Mouse (Mus musculus) 416B (cell line): ENCODE data around the gene C2cd3.

Source experiments
- DNase-seq: peaks from one replicate; pipeline ENCODE4 v3.0.0; 2011; ENCODE audit warnings: low read depth

Gene C2cd3

DNA sequence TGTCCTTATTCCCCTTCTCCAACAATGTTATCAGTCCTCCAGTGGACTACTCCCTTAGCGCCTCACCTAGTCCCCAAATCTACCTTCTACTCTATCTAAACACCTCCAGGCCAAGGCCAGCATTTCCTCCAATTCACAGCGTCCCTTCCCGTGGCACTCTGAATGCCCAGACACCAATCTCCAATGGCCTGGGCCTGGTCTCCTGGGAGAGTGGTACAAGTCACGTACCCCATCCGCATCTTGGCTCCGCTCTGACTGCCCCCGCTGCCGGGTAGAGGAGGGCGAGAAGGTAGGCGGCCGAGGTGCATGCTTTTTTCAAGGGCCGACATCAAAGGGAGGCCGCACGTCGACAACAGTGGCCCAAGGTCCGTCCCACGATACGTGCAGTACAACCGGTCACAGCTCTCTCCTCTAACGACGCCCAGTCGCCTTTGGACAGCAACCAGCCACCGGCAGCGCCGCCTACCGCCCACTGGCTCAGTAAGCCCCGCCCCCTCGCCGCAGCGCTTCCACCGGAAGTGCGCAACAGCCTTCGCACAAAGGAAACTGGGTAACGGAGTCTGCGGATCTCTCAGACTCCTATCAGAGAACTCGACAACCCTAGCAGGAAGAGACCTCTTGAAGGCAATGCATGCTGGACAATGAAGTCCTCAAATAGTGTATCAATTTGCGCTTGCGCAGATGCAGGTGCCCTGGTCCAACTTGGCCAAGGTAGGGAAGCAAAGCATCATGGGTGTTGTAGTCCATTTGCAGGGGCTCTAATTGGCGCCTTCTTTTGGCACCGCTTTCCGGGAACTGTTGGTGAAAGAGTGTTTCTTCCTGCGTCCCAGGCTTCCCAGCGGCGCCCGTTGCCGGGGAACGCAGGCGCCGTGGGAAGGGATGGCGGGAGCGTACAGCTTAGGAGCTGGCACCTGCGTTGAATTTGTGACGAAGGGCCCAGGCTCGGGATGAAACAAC lies at the start of gene C2cd3, which contains the start of gene Ppme1:
C2cd3 (plus strand) TSS at position 739 of the 957 bp plus-strand sequence.
Ppme1 (minus strand) TSS at position 813 of the 957 bp plus-strand sequence.
- DNase-seq: peak; percentile 100

DNA sequence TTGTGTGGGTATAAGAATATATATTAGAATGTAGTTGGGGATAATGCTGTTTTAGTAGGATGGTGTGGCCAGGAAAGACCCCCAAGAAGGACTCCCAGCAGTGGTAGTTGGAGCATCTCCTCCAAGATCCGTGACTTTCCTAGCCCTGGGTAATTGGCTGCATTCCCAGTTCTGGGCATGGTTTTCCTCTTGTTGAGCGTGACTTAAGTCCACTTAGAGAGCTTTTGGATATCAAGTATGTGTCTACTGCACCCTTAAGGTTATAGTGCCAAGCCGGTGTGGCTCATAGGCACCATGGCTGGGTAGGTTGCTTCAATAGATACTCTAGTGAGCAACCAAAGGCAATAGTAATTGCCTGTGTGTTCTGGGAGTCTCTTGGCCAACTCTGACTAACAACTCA lies 48.3 kb upstream of the C2cd3 start:
- no peak for DNase-seq

DNA sequence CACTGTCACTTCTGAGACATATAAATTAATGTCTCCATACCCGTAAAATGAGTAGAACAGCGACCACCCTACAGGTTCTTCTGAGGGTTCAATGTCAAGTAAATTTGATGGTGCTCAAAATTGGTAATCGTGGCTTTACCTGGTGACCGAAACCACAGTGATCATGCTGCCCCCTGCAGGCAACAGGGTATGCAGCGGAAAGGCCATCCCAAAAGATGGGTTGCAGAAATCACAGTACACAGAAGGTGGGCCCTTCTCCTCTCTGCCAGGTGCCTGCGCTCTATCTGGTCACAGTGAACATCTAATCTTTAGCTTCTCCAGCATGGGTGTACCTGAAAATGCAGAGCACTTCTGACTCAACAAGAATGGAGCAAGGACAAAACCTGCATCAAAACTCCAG lies 46.6 kb upstream of the C2cd3 start:
- peak; percentile 13 for DNase-seq

DNA sequence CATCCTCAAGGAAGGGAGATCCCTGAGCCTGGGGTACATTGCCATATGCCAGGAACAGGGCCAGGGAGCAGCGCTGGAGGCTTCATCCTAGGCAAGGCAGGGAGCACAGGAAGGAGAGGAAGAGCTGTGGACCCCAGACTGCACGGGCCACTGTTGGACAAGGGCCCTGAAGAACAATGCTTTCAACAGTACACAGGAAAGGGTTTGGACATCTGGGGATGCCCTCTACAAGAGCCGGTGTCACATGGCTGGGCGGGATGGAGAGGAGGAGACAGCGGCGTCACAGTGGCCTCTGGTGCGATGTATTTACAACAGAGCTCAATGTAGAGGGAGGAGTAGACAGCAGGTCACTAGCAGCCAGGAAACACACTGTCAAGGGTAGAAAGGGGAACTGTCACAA lies 44.5 kb upstream of the C2cd3 start:
- DNase-seq: no peak

DNA sequence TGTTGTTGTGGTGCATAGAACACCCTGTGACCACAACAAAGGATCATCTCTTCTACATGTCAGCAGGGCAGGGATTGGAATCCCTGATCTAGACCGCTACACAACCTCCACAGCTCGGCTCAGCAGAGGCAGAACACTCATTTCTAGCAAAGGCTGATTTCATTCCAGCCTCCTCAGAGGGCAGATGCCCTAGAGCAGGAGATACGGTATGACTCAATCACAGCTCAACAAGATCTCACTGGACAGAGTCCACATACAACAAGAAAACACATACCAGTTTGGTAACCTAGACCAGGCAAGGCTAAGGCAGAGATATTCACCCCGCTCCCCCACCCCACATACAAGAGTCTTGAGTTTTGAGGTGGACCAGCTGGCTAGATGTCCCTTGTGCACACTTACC lies 43.4 kb upstream of the C2cd3 start:
- DNase-seq: no peak

DNA sequence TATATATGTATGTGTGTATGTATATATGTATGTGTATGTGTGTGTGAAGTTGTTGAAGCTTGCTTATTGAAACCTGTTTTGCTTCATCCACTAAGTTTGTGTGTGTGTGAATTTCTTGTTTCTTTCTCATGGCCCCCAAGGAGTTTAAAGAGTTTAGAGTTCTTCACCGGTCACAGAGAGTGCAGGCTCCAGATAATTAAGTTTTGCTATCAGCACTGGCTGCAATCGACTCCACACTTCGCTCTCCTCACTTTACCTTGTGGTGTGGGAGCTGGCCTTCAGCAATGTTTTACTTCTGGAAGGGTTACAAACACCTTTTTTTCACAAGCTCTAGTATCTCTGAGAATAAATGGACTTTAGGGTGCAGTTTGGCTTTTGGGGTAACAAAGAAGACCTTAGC lies 40.8 kb upstream of the C2cd3 start:
- no peak for DNase-seq

DNA sequence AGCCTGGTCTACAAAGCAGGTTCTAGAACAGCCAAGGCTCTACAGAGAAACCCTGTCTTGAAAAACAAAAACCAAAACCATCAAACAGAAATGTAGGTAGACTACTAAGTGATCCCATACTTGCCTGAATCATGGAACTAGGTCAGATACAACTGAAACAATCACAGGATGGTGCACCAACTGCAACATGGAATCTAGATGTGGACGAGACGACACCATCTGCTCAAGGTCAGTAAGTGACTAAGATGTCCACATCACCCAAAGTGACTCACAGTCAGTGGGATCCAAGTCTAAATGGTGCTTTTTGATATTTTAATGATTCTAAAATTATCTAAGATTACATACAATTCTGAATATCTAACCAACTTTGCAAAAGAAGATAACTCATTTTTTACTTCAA lies 36.1 kb upstream of the C2cd3 start:
- DNase-seq: peak; percentile 31

DNA sequence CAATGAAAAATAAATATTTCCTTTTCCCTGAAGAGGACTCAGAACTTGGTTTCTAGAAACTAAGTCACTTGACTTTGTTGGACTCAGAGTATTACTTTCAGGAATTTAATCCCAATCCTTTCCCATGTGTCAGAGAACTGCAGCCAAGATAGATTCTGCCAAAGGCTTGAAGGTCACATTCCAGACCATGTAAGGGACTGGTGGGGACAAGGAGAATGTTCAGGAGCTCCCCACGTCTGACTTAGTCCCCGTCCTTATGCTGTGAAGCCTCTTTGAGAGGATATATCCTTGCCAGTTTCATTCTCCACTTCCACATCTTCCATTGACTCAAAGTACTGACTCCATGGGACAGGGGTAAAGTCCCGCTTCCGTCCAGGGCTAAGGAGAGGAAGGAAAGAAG lies 17.0 kb upstream of the C2cd3 start:
- no peak for DNase-seq

DNA sequence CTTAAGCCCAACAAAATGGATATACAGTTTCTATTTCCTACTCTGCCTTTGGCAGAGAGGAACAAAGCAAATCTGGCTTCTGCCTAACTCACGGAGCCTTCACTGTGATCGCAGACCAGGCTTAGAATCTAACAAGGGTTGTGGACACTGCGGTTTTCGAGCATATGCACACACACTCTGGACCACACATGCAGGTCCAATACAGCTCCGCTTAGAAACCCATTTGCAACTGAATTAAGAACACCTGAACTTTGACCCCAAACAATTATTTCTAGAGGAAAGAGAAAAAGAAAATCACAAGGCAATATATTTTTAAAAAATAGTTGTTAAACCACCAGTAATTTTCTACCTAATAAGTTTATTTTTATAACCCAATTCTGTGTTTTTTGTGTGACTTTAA lies 15.7 kb upstream of the C2cd3 start:
- DNase-seq: no peak

DNA sequence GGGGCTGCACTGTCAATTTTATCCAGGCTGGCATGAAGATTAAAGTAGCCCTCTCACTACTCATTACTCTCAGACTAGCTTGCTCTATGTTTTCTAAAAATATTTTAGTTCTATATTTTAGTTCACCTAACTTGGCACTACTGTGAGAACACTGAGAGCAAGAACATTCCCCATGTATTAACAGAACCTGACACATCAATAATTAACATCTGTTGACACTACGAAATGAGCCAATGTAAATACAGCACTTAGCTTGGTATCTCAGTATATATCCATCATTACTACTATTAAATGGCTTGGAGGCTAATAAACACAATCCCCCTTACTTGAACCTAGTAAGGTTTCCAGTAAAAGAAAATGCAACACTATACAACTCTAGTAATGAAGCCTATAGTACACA lies 15.3 kb upstream of the C2cd3 start:
- no peak for DNase-seq

DNA sequence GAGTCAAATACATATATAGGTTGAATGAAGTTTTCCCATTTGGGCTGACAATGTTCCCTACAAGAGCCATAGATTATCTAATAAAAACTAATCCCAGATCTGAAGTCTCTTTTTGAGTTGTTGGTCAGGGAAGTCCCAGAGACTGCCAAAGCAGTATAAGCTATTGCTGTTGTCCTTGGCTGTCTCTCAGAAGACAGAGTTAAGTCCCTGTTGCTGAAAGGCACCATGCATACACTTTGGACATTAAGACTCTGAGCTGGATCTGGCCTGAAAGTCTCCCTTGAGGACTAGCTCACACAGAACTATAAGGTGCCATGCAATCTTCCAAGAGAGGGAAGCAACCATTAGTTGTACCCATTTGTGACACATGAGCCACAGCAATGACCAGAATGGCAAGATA lies 14.2 kb upstream of the C2cd3 start:
- no peak for DNase-seq

DNA sequence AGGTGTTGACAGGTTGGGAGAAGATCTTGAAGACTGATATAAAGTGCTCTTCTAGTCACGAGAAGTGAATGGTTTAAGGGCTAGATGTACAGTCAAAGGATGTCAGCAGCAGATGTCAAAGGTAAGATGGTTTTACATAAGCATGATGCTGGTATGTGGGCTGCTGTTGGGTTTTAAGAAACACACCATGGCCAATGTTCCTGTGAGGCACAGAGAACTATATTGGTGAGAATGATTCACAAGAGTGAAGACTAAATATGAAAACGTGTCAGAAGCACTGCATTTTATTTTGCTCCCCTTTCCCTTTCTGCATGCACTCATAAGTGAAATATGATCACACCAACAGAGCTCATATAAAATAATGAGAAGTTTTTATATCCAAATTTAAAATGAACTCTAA lies 8.9 kb upstream of the C2cd3 start:
- DNase-seq: no peak

DNA sequence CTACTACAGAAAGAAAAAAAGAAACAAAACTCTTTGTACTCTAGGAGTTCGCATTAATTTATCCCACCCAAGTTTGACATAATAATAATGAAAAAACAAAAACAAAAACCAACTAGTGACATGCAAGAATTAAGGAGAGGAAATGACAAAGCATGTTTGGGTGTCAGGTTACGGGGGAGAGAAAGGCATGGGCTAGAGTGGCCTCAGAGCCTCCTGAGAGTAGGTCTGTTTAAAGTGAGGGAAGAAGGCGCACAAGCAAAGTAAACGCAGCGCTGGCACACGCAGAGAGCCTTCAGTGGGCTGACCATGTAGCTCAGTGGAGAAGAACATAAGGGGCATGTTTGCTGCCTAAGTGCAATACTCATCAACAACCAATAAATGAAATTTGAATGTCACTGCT lies 7.1 kb upstream of the C2cd3 start:
- DNase-seq: peak; percentile 81

DNA sequence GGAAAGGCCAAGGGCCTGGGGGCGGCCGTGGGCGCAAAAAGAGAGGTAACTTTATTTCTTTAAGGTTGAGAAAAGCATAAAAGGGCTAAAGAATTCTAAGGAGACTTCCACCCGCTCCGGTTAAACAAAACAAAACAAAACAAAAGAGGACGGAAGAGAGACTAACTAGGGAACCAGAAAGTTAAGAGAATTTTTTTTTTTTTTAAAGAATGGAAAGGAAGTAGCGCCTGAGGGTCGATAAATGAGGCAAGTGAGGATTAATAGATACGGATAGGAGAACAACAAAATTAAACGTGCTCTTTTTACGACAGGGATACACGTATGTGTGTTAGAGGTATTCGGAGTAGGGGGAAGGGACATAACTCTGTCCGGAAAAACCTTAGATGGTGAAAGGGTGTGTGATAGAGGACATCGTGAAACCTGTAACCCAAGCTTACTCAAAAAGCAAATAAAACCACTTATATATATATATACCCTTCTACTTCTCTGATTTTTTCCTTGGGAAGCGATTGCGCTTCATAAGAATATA lies 483 bp downstream of the C2cd3 start:
- DNase-seq: peak; percentile 65

DNA sequence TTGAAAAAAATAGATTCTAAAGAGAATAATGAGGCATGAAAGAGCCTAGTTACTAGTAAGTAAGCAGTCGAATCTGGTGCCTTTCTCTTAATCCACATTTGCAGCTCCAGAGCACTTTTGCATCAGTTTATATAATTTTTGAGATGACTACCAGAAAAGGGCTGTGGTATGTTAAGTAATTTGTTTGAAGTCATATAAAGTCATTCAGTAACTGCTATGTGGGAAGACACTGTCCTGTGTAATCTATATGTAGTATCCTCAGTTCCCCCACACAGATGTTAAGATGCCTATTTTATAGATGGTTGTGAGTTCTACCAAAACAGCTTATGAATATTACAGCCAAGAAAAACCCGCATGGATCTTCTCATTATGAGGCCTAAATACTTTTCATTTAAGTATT lies 6.2 kb downstream of the C2cd3 start:
- no peak for DNase-seq

DNA sequence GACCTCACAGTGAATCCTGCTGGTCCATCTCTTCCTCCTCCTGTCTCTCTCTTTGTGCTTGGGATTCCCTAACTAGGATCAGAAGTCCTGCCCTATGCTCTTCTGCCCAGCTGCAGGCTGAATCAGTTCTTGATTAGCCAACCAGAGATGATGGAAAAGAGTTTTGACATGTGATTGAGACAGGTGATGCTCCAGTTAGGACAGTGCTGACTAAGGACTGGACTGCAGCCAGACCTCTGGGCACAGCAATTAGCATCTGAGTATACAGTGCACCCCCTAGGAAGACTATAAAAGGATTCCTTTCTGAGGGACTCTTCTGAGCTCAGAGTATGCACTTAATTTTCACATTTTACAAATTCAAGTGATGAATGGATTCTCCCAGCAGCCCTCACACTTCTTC lies 9.1 kb downstream of the C2cd3 start:
- DNase-seq: no peak

DNA sequence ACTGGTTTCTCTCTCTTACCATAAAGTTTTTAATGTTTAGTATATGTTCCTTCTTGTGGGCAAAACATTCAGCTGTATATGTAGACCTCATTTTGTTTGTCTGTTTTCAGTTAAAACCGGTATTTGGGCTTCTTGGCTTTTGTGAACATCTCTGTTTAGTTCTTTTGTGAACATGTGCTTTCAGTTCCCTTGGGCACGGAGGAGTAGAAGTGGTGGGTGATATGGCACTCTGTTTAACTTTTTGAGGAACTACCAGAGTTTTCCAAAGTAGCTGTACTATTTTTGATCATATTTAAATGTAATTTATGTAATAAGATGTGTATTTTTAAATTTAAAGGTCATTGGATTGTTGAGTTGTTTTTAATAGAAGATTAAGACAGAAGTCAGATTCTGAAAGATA lies 11.2 kb downstream of the C2cd3 start:
- DNase-seq: no peak

DNA sequence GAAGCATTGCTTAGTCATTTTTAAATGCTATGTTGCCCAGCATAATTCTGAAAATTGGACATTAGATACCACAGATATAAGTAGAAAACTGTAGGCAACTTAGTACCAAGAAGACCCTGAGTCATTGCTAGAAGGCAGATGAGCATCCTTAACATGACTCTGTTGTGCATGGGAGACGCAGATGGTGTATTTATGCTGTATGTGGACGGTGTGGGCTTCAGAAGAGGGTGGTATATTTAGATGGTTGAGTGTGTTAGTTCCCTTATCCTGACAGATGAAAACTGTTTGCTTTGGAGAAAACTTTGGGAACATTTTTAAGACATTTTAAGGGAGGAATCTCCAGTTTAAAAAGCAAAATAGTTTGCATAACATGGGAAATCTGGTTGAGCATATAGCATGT lies 16.1 kb downstream of the C2cd3 start:
- DNase-seq: no peak

DNA sequence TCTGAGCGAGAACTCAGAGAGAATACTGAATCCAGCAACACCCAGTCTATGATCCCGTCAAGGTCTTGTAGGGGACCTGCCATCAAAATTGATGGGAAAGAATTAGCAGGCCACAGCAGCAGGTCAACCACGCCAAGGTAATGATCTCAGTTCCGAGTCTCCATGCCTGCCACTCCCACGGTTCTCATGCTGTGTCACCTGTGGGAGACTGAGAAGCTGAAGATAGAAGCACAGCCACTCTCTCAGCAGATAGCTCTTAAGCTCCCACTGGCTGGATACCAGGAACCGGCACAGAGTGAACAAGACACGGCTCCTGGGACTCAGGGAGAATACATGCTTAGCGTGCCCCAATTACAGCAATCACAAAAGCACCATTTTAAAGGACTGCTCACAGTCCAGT lies 18.1 kb downstream of the C2cd3 start:
- no peak for DNase-seq

DNA sequence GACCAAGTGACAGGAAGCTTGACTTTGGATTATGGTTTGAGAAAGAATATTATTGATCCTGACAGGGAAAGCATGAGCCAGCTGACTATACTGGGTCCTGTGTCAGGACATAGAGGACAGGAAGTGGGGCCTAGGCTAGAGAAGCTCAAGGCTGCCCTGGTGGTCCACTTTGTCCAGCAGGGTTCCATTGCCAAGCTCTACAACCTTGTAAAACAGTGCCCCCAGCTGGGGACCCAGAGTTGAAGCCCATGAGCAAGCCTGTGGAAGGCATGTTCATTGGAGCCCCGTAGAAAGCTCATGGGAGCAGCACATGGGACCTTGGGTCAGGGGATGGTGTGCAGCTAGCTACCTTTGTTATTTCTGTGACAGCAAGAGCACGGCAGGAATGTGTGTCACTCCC lies 20.2 kb downstream of the C2cd3 start:
- DNase-seq: peak; percentile 30

DNA sequence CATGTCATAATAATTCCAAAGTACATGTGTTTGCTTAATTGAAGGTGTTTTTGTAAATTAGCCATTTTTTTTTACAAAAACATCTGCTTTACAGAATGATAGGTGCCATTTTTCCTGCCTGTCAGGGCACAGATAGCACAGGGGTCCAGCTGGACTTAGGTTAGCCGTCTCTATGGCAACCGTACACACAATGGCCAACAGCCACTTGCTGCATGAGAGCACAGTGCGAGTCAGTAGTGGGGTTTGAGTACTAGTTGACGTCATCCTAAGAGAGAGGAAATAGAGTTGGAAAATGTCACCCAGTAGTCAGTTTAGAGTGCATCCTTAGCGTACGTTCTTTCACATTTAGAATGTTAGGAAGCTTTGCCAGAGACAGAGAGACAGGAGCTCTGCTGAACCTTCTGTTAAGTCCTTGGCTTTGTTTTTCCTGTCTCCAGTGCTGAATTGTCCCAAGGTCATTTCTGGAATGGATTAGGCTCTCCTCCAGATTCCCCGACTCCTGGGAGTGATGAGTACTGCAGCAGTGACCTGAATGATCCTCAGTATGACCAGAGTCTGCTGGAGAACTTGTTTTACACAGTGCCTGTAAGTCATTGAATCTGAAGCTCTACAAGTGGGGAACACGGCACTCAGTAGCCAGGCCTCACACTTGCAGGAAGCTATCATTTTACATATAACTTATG lies 27.3 kb downstream of the C2cd3 start:
- peak; percentile 8 for DNase-seq

DNA sequence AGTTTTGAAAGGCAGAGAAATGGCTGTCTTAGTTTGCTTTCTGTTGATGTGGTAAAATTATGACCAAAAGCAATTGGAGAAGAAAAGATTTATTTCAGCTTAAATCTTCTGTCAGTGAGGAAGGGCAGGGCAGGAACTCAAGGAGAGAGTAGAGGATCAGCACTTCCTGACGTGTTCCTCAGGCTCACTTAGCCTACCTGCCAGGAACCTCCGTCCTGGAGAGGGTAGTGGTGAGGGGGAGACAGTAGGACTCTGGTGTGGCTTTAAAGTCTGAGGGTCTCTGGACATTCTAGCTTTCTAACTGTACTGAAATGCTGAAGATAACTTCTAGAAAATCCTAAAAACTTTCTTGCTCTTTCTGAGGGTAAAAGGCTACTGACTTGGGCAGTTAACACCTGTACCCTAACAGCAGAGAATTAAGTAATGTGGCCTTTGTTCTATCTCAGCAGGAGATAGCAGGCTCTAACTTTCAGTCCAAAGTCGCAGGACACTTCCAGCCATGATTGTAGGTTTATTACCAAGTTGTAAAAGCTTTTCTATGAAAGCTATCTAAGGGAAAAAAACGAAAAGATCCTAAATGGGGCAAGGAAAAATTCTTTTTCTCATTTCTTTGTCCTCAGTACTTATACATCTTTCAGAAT lies 29.0 kb downstream of the C2cd3 start:
- DNase-seq: no peak

DNA sequence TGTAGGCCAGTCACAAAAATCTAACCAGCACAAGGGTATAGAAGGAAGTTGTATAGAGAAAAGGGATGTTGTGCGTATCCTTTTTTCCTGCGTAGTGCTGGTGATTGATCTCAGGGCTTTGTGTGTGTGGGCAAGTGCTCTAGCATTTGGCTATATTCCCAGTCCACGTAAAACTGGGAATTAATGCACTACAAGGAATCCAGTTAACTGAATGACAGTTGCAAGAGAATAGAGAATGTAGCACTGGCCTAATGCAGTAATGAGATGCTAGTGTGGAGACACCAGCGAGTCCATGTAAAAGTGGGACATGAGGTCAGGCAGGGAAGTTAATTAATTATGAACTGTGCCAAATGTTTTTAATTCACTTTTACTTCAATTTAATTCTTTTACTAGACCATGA lies 30.7 kb downstream of the C2cd3 start:
- DNase-seq: no peak
